Mouse (Mus musculus) frontal cortex, postnatal 14 days (tissue): ENCODE data around the gene Pdcd6.

ENCODE experiments used
- DNase-seq, 2 experiments: peaks; one replicate each; pipeline ENCODE4 v3.0.0; 2022; ENCODE audit warnings: low spot score in 2 of 2

The Pdcd6 gene

GRCm38 (mm10) chr13:74317170-74317849 is at the start of gene Pdcd6:
Gene Pdcd6 (minus strand): TSS chr13:74317580.
- peak; percentile 78 to 79 for DNase-seq

DNA sequence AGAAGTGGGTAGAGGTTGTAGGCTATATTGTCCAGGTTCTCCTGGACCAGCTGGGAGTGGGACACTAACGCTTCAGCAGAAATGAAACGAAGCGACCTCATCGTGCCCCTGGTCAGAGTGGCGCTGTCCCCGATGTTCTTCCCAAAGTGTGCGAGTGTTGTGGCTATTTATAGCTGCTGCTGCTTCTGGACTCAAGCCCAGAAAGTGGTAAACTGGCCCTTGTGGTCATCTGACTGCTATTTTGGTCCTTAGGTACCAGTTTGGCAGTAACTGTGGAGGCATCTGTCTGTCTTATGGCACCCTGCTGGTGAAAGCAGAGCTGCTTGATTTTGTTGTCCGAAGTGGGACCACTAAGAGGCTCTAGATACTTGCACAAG is 46.5 kb upstream of the Pdcd6 start, which contains the start of gene Lrrc14b:
Lrrc14b (minus strand) TSS at position 147 of the 377 bp plus-strand sequence.
- DNase-seq, result no peak

GRCm38 (mm10) chr13:74363176-74363858 is 45.9 kb upstream of the Pdcd6 start:
- no peak for DNase-seq

DNA sequence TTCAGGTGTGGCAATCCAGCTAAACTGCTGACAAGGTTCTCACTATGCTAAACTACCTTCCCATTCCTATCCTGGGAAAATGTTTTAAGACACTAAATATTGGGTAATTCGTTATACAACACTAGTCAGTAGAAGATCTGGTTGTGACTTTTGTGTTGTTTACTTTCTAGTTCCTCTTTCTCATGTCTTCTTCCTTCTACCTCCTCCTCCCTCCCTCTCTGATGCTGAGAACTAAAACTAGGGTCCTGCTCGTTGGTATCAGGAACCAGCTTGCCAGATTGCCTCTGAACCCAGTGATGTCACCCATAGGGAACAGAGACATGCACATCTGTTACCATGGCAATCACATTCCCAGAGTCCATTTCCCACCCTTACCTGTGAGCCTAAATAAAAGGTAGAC is 44.8 kb upstream of the Pdcd6 start:
- no peak for DNase-seq

- no peak for DNase-seq
Measured at GRCm38 (mm10) chr13:74356491-74356890, 39.1 kb upstream of the Pdcd6 start.

DNA sequence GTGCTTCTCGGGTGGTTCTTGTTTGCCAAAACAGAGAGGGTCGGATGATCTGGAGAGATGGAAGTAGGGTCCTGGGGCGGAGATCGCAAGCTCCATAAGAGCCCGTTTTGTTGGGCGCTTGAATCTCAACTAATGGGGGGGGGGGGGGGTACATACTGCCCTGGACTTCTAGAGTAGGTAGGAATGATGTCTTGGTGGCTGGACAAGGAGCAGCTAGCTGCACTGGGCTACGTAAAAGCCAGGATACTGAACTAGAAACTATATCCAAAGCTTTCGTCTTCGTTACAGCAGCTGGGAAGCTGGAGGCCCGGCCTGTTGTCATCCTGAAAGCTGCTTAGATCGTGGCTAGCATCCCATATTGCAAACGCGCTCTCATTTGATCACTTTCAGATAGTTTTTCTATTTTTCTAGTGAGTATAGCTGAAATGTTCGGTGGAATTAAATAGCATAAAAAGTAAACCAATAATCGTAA is 33.1 kb upstream of the Pdcd6 start:
- DNase-seq, result no peak

- peak; percentile 91 to 93 for DNase-seq
Measured at GRCm38 (mm10) chr13:74349566-74350434, 32.4 kb upstream of the Pdcd6 start, which contains the start of the genes Sdha and Ccdc127. Gene Sdha (minus strand): TSS chr13:74350280. Gene Ccdc127 (plus strand): TSS chr13:74350309.

DNA sequence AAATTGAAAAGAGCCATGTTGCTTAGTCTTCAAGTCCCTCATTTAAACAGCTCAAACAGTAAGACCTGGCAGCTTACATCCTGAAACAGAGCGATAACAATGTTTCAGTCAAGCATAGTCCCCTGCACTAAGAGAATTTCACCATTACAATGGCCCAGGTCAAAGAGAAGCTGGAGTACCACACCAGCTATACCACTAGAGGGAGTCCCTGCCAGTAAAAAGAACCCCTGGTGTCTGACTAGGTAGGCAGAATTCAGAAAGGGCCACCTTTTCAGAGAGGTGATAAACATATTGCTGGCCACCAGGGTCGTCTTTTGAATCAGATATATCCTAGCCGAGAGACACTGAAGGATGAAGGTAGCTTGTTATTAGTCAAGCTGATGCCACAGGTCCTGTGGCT is 23.7 kb upstream of the Pdcd6 start:
- DNase-seq, result no peak

DNA sequence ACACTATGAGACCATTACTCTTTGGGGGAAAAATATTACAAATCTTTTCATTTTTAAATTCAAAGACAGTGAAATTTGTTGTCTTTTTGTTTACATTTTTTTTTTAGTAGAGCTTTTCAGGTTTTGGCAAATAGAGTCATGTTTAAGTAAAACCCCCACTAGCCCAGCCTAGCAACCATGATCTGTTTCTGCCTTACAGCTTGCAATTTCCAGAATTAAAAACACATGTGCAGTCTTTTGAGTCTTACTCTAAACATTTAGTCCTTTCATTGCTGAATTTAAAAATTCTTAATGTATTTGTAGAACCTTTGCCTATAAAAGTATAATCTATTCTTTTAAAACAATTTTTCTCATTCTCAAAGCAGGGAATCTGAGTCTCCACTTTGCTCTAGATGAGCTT is 11.9 kb upstream of the Pdcd6 start:
- no peak for DNase-seq

GRCm38 (mm10) chr13:74316789-74317169 is 601 bp downstream of the Pdcd6 start:
- DNase-seq, result no peak

GRCm38 (mm10) chr13:74316386-74316785 is 994 bp downstream of the Pdcd6 start:
- DNase-seq, result no peak

DNA sequence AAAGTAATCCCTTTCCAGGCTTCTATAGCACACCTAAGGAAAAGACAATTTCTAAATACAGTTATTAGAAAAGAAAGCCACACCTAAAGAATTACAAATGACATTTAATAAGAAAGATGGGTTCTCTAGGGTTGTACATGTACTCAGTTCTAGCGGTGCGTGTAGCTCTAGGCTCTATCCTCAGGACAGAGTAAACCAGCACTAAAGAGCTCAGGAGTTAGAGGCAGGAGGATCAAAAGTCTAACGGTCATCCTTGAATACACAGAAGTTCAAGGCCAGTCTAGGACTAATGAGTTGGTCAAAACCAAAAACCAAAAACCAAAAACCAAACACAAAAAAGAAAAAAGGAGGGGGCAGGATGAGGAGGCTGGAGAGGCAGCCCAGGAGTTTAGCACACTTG is 2.8 kb downstream of the Pdcd6 start:
- DNase-seq, result no peak

- DNase-seq, result no peak
Measured at GRCm38 (mm10) chr13:74305780-74306179, 11.6 kb downstream of the Pdcd6 start.

GRCm38 (mm10) chr13:74305380-74305779 is 12.0 kb downstream of the Pdcd6 start:
- no peak for DNase-seq

GRCm38 (mm10) chr13:74302050-74303037 is 15.0 kb downstream of the Pdcd6 start:
- DNase-seq, result no peak

DNA sequence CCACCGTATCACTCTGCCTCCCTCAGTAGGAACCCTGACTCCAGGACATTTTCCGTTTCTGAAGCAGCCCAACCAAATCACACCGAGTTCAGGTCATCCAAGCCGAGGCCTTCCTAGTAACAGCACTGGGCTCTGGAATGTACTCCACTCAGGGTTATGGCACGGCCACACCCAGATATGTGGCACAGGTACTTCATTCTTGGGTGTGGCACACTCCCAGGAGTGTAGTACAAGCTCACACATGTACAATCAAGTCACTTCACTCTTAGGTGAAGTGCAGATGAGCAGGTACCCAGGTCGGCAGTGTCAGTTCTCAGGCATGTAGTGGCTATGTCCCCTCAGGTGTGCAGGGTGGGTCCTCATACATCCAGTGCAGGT is 15.8 kb downstream of the Pdcd6 start:
- no peak for DNase-seq

- peak; percentile 42 to 77 for DNase-seq
Measured at GRCm38 (mm10) chr13:74300925-74301606, 16.3 kb downstream of the Pdcd6 start.

DNA sequence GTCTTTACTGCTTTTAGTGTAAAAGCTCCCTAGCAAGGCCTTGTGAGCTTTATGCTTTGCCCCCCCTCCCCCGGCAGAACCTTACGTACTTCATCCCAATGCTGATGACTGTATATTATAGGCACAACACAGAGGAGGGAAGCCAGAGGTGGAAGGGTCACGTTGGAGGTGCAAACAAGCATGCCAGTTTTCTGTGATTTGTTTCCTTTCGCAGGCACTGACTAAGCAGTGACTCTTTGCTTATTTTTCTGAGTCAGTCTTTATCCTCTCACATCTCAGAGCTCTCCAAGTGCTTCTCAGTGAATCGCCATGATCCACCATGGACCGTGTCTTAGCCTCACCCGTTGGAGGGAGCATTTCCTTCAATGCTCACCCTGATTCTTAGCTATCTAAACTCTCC is 21.0 kb downstream of the Pdcd6 start:
- DNase-seq, result no peak

- peak in 1 of 2 experiments; percentile 19 for DNase-seq
Measured at GRCm38 (mm10) chr13:74292167-74292566, 25.2 kb downstream of the Pdcd6 start, which contains the start of gene Ahrr. Gene Ahrr (minus strand): TSS chr13:74292331.

- DNase-seq, result no peak
Measured at GRCm38 (mm10) chr13:74289646-74290045, 27.7 kb downstream of the Pdcd6 start.
